7 mouse cellular contexts compared by ENCODE assay signal in the genomic region with DNA sequence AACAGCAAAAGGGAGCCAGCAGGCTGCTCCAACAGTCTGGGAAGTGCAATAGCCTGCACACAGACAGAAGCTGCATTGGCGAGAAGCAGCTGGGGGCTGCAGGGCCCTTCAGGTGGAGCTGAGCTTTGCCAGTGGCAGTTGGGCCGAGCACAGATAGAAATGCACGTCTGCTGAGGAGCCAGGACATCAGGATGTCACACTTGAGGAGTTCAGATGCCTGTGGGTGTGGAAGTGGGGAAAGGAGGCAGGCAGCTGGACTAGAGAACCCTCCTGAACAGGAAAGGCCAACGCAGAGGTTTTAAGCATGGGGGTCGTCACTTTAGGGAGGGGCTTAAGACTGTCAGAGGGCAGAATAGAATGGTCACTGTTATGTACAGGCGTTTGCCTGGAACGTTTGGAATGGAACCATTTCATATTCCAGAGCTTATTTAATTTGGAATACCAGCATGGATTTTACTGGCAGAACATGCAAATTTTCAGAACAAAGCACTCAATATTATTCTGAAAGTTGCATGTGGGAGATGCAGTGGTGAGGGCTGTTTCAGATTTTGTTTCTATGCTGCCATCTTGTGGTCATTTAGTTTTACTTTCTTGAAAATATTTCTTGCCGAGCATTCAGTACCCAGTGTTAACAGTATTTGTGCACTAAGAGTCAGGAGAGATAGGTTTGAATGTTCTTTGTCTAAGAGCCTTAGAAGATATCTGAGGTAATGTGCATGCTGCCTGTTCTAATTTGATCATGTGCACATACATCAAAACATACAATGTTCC. TPM values are rescaled to one million over a fixed set of nuclear protein-coding genes. Genes with fewer than 3 reads are reported as not detected.
A peak's percentile ranks its signal among the peaks of the same experiment; 100 is the strongest.
DNase-seq lines count a peak whose midpoint lies in the region; ATAC-seq and TF ChIP-seq lines count a peak whose summit lies in the region.

No protein-coding gene starts in this region.

- no peak for TF ChIP-seq POLR2A in brain, embryonic 14.5 days (IDR thresholded peaks at IDR 0.05; ENCODE audit: borderline replicate concordance, extremely low read depth, insufficient read depth, insufficient read length, poor library complexity, severe bottlenecking)

- peak; percentile 20; the same call in 1 of the 2 replicates for TF ChIP-seq CTCF in liver, embryonic 14.5 days (IDR thresholded peaks at IDR 0.05; ENCODE audit: low read depth)
- 0 out of 2 replicates have a peak, but pooled peaks have one; percentile 23 for TF ChIP-seq CTCF in brain, embryonic 14.5 days (IDR thresholded peaks at IDR 0.05; ENCODE audit: borderline replicate concordance, extremely low read depth, insufficient read depth, insufficient read length)

- 37% methylated on average over 8 of the region's 8 CpGs for whole genome bisulfite sequencing in liver, embryonic 14.5 days (ENCODE audit: insufficient replicate concordance)
- 39% methylated on average over 8 of the region's 8 CpGs for WGBS in liver, embryonic 12.5 days (ENCODE audit: insufficient replicate concordance)
- WGBS in heart, embryonic 13.5 days = 33% methylated on average over 8 of the region's 8 CpGs
- WGBS in midbrain, embryonic 14.5 days = 41% methylated on average over 8 of the region's 8 CpGs

- ATAC-seq in liver, embryonic 14.5 days (ENCODE audit: insufficient read depth) = no peak
- ATAC-seq in liver, embryonic 12.5 days = no peak
- ATAC-seq in heart, embryonic 13.5 days (ENCODE audit: extremely low read depth, insufficient number of reproducible peaks, low FRiP score, low TSS enrichment) = no peak
- peak; percentile 43; the same call in 1 of the 2 replicates for ATAC-seq in midbrain, embryonic 14.5 days (ENCODE audit: low FRiP score, low TSS enrichment)

- no peak for DNase-seq in liver, embryonic 14.5 days (ENCODE audit: low read depth in 3 of 3, low spot score in 3 of 3)
- peak; percentile 91 for DNase-seq in brain, embryonic 14.5 days (ENCODE audit: low read depth)
- peak; percentile 90 for DNase-seq in midbrain, embryonic 14.5 days
- DNase-seq in ovary, postnatal 14 days (ENCODE audit: low spot score) = no peak
- no peak for DNase-seq in right cerebral cortex, postnatal 10 days (ENCODE audit: low spot score in 2 of 2)

- no peaks in the 10 kb centered on the region for H3K4me1 ChIP-seq in liver, embryonic 14.5 days (replicated peaks; ENCODE audit: control insufficient read depth in 2 of 2, insufficient read depth in 2 of 2, low read length in 1 of 2)
- H3K4me1 ChIP-seq in liver, embryonic 12.5 days = no peaks in the 10 kb centered on the region
- H3K4me1 ChIP-seq in heart, embryonic 13.5 days = peaks cover 11% of the 10 kb centered on the region
- no peaks in the 10 kb centered on the region for H3K4me1 ChIP-seq in midbrain, embryonic 14.5 days (ENCODE audit: control insufficient read depth, insufficient read depth, low read length)

- H3K4me2 ChIP-seq in liver, embryonic 14.5 days (ENCODE audit: low read depth) = no peak overlapping the region
- no peak overlapping the region; the same call in 1 of the 2 replicates for H3K4me2 ChIP-seq in liver, embryonic 12.5 days
- H3K4me2 ChIP-seq in heart, embryonic 13.5 days = peak overlapping the region; percentile 11; the same call in 1 of the 2 replicates
- H3K4me2 ChIP-seq in midbrain, embryonic 14.5 days (ENCODE audit: low read length) = no peak overlapping the region

- TF ChIP-seq EP300 in liver, embryonic 14.5 days (IDR thresholded peaks at IDR 0.05; ENCODE audit: low read depth) = no peak

- no peak overlapping the region for H3K9ac ChIP-seq in liver, embryonic 14.5 days (replicated peaks)
- H3K9ac ChIP-seq in liver, embryonic 12.5 days = no peak overlapping the region
- H3K9ac ChIP-seq in heart, embryonic 13.5 days = no peak overlapping the region
- H3K9ac ChIP-seq in midbrain, embryonic 14.5 days (replicated peaks; ENCODE audit: low read length) = no peak overlapping the region; the same call in 1 of the 2 replicates

- no peaks in the 10 kb centered on the region for H3K27me3 ChIP-seq in liver, embryonic 14.5 days (ENCODE audit: control insufficient read depth, insufficient read depth, low read length)
- no peaks in the 10 kb centered on the region for H3K27me3 ChIP-seq in liver, embryonic 12.5 days (replicated peaks)
- H3K27me3 ChIP-seq in heart, embryonic 13.5 days (replicated peaks) = no peaks in the 10 kb centered on the region
- no peaks in the 10 kb centered on the region for H3K27me3 ChIP-seq in midbrain, embryonic 14.5 days (ENCODE audit: control insufficient read depth, insufficient read depth, low read length)

- H3K36me3 ChIP-seq in liver, embryonic 14.5 days (replicated peaks; ENCODE audit: control insufficient read depth, insufficient read depth, low read depth) = no peaks in the 10 kb centered on the region
- no peaks in the 10 kb centered on the region for H3K36me3 ChIP-seq in liver, embryonic 12.5 days
- peaks cover 59% of the 10 kb centered on the region for H3K36me3 ChIP-seq in heart, embryonic 13.5 days
- peaks cover 32% of the 10 kb centered on the region for H3K36me3 ChIP-seq in midbrain, embryonic 14.5 days (ENCODE audit: control insufficient read depth, insufficient read depth, low read length)

- no peak overlapping the region for H3K27ac ChIP-seq in liver, embryonic 14.5 days
- no peak overlapping the region for H3K27ac ChIP-seq in liver, embryonic 12.5 days
- H3K27ac ChIP-seq in heart, embryonic 13.5 days (replicated peaks) = no peak overlapping the region
- H3K27ac ChIP-seq in midbrain, embryonic 14.5 days (replicated peaks; ENCODE audit: low read depth, low read length) = peak overlapping the region; percentile 49; the same call in 1 of the 2 replicates

- H3K4me3 ChIP-seq in liver, embryonic 14.5 days (ENCODE audit: insufficient read depth in 1 of 2, low read depth in 2 of 2, low read length in 2 of 2) = no peak overlapping the region
- no peak overlapping the region for H3K4me3 ChIP-seq in liver, embryonic 12.5 days
- H3K4me3 ChIP-seq in heart, embryonic 13.5 days = no peak overlapping the region
- H3K4me3 ChIP-seq in midbrain, embryonic 14.5 days (replicated peaks; ENCODE audit: low read depth, low read length) = no peak overlapping the region

- no peaks in the 10 kb centered on the region for H3K9me3 ChIP-seq in liver, embryonic 14.5 days (ENCODE audit: control insufficient read depth, low read length)
- H3K9me3 ChIP-seq in liver, embryonic 12.5 days (replicated peaks) = no peaks in the 10 kb centered on the region
- no peaks in the 10 kb centered on the region for H3K9me3 ChIP-seq in heart, embryonic 13.5 days
- H3K9me3 ChIP-seq in midbrain, embryonic 14.5 days (ENCODE audit: control insufficient read depth, low read length) = peaks cover 5% of the 10 kb centered on the region; the same call in 1 of the 2 replicates

RNA-seq across cellular contexts. Expression of gene Lrrc66, which starts 5.2 kb away (rescaled TPM):
- 0.03 and 0.04 TPM in 2 replicates for polyA plus RNA-seq in liver, embryonic 14.5 days (2012; rRNA removed)
- not detected in 2 replicates for polyA plus RNA-seq in liver, embryonic 14.5 days (2014; fragmentation: Nextera tagmentation; extraction: Ambion mirVana)
- 0.13 and 0.29 TPM in 2 replicates for polyA plus RNA-seq in liver, embryonic 12.5 days (2016; fragmentation: Nextera tagmentation; extraction: Ambion mirVana)
- 0.04 and 0.05 TPM in 2 replicates for polyA plus RNA-seq in brain, embryonic 14.5 days (2012; rRNA removed)
- polyA plus RNA-seq in heart, embryonic 13.5 days (2015; fragmentation: Nextera tagmentation; extraction: Ambion mirVana) = 0.07 TPM in 1 of 2 replicates, not detected in the other
- not detected in 2 replicates for polyA plus RNA-seq in midbrain, embryonic 14.5 days (2014; fragmentation: Nextera tagmentation; extraction: Ambion mirVana)

RNA-seq across cellular contexts. Expression of gene Sgcb, which starts 10.1 kb away (rescaled TPM):
- 0.83 and 1.2 TPM in 2 replicates for polyA plus RNA-seq in liver, embryonic 14.5 days (2012; rRNA removed)
- 1.8 and 2.2 TPM in 2 replicates for polyA plus RNA-seq in liver, embryonic 14.5 days (2014; fragmentation: Nextera tagmentation; extraction: Ambion mirVana)
- polyA plus RNA-seq in liver, embryonic 12.5 days (2016; fragmentation: Nextera tagmentation; extraction: Ambion mirVana) = 4.5 and 4.7 TPM in 2 replicates
- polyA plus RNA-seq in brain, embryonic 14.5 days (2012; rRNA removed) = 18.3 and 20.6 TPM in 2 replicates
- polyA plus RNA-seq in heart, embryonic 13.5 days (2015; fragmentation: Nextera tagmentation; extraction: Ambion mirVana) = 27.3 and 28.5 TPM in 2 replicates
- polyA plus RNA-seq in midbrain, embryonic 14.5 days (2014; fragmentation: Nextera tagmentation; extraction: Ambion mirVana) = 30.8 and 32.2 TPM in 2 replicates

RNA-seq across cellular contexts. Expression of gene Spata18, which starts 13.7 kb away (rescaled TPM):
- polyA plus RNA-seq in liver, embryonic 14.5 days (2012; rRNA removed) = not detected in 2 replicates
- polyA plus RNA-seq in liver, embryonic 14.5 days (2014; fragmentation: Nextera tagmentation; extraction: Ambion mirVana) = not detected in 2 replicates
- polyA plus RNA-seq in liver, embryonic 12.5 days (2016; fragmentation: Nextera tagmentation; extraction: Ambion mirVana) = not detected in 2 replicates
- polyA plus RNA-seq in brain, embryonic 14.5 days (2012; rRNA removed) = 0.58 and 1.7 TPM in 2 replicates
- polyA plus RNA-seq in heart, embryonic 13.5 days (2015; fragmentation: Nextera tagmentation; extraction: Ambion mirVana) = 0.16 and 0.17 TPM in 2 replicates
- polyA plus RNA-seq in midbrain, embryonic 14.5 days (2014; fragmentation: Nextera tagmentation; extraction: Ambion mirVana) = 0.21 TPM in 1 of 2 replicates, not detected in the other

Comparison
In these comparisons a context has a peak if more than half of its experiments do, and no peak if none do; other contexts are left out.
1. DNase-seq: peak in brain, embryonic 14.5 days (single experiment) and midbrain, embryonic 14.5 days (single experiment); none in liver, embryonic 14.5 days (0 of 3), ovary, postnatal 14 days (single experiment) and right cerebral cortex, postnatal 10 days (0 of 2).